Mouse (Mus musculus): ENCODE results near the gene Slc1a1.

- TF ChIP-seq POLR2A (IDR thresholded peaks at IDR 0.05; ENCODE audit: control insufficient read depth, low read depth, low read length) (no peak), CTCF (IDR thresholded peaks at IDR 0.05; ENCODE audit: control insufficient read depth, insufficient read depth, insufficient replicate concordance, low read depth, low read length) (no peak)
These were observed 16.6 kb upstream of the Slc1a1 start for GRCm38 (mm10) chr19:28818286-28818685.

All from testis, adult 2 months (tissue).